Mouse (Mus musculus) lung, postnatal 0 days (tissue): ENCODE measurements at regions not wholly inside any gene's neighbourhood (a gene's known extent, or its start where the extent isn't known, plus 50 kb on each side); places are given as distances from the start of the nearest gene placed in this dataset.

Experiments
- CTCF ChIP-seq: IDR thresholded peaks from 2 replicates; pipeline ENCODE4 v1.5.1; 2016; ENCODE audit warnings: antibody characterized with exemption, mild to moderate bottlenecking
- EP300 ChIP-seq: IDR thresholded peaks from 2 replicates; pipeline ENCODE4 v1.6.1; 2016; ENCODE audit warnings: antibody characterized with exemption, mild to moderate bottlenecking, control low read depth

GRCm38 (mm10) chr10:108060554-108060953 lies 101.4 kb upstream of the Ppp1r12a start:
- TF ChIP-seq CTCF (no peak), EP300 (no peak)
